Mouse (Mus musculus) layer of hippocampus, adult 9-10 months (tissue): ENCODE measurements around the gene Pum2.

Experiments
- DNase-seq: peaks from one replicate; pipeline ENCODE4 v3.0.0; 2022; ENCODE audit warnings: low spot score

Pum2 gene

DNA sequence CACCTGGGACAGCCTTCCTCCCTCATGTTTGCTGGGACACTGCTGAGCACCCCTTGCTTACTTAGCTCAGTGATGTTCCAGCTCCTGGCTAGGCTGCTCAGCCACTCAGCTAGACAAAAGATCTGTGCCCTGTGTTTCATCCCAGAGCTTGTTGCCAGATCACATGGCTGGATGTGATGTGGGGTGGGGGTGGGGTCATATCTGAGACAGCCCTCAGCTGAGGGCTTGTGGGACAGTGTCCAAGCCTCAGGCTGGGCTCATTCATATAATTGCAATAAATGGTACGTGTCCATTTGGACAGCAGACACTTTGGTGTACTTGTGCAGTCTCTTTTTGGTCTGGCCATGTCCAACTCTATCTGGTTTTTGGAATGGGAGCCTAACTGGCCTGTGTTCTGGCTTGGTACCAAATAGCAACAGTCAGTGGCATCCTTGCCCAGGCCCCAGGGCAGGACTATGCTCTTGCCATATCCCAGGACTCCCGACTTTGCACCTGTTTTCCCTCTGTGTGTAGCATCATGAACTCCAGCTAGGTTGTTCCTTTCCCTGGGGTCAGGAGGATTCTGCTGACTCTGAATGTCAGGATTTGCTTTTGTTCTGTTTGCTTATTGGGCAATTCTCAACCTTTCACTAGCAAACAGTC, 119.6 kb downstream of the Pum2 start:
- no peak for DNase-seq

DNA sequence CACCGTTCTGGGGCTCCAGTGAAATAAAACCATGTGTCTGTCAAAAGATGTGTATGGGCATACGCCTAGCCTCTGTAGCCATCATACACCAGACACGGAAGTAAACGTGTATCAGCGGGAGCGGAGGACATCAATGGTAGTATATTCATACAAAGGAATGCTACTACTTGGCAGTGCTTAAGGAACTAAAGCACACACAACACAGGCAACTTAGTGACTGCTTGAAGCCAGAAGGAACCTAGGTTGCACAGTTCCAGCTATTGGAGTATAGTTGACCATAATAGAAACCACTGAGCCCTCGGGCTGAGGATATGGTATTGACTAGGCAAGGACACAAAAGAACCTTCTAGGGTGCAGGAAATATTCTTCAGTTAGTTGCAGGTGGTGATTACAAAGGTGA, 124.0 kb downstream of the Pum2 start:
- DNase-seq: no peak

DNA sequence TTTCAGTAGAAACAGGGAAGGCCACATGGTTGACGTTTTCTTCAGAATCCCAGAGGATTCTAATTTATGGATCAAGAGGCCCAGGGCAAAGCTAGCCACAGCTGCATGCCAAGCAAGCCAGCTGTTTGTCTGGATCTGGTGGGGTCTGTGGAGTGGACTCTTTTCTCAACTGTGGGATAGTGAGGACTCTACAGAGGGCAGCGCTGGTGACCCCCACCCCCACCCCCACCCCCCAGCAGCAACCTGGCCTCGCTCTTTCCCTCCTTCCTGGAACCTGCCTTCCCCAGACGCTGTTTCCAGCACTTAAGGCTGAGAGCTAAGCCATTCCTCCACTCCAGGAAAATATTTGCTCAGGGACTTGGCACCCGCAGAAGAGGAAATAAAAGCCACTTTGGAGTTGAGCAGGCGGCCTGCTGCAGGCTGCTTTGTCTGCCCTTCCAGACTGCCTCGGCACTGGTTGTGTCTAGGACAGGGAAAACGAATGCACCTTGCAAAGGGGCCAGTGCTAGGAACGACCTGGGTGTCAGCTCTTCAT, 124.6 kb downstream of the Pum2 start:
- no peak for DNase-seq
